Mouse (Mus musculus) erythroblast, embryonic 14.5 days (primary cell): ENCODE measurements around the gene Stambp. TPM values are rescaled to one million over a fixed set of nuclear protein-coding genes. Genes with fewer than 3 reads are reported as not detected.

ENCODE experiments used
- H3K27me3 ChIP-seq: 2 replicates; pipeline ENCODE4 v1.6.1; 2012; ENCODE audit warnings: inconsistent platforms; ENCODE audit not compliant: control insufficient read depth
- H3K36me3 ChIP-seq: 2 replicates; pipeline ENCODE4 v1.6.1; 2012; ENCODE audit warnings: mild to moderate bottlenecking, inconsistent platforms; ENCODE audit not compliant: control insufficient read depth
- H3K4me1 ChIP-seq: 2 replicates; pipeline ENCODE4 v1.6.1; 2012; ENCODE audit warnings: inconsistent platforms; ENCODE audit not compliant: control insufficient read depth
- H3K4me3 ChIP-seq: replicated peaks from 2 replicates; pipeline ENCODE3; 2012; ENCODE audit warnings: moderate library complexity, mild to moderate bottlenecking, inconsistent platforms
- H3K9me3 ChIP-seq: 2 replicates; pipeline ENCODE4 v1.6.1; 2012; ENCODE audit warnings: low read length, inconsistent platforms, mixed read lengths; ENCODE audit not compliant: control insufficient read depth
- GATA1 ChIP-seq: IDR thresholded peaks from 2 replicates; pipeline ENCODE4 v1.6.1; 2012; ENCODE audit warnings: low read length, inconsistent platforms, mixed read lengths
- TAL1 ChIP-seq: IDR thresholded peaks from 3 replicates; pipeline ENCODE4 v1.6.1; 2012; ENCODE audit warnings: low read length, inconsistent platforms, mixed read lengths
- polyA plus RNA-seq: library from polyadenylated mRNA; stranded (reverse); fragments of >175 nt; gene quantifications from 2 replicates; pipeline ENCODE4 v1.2.3, GENCODE M21; 2012

Stambp gene
- polyA plus RNA-seq, 1 experiment: 0.10 TPM

DNA sequence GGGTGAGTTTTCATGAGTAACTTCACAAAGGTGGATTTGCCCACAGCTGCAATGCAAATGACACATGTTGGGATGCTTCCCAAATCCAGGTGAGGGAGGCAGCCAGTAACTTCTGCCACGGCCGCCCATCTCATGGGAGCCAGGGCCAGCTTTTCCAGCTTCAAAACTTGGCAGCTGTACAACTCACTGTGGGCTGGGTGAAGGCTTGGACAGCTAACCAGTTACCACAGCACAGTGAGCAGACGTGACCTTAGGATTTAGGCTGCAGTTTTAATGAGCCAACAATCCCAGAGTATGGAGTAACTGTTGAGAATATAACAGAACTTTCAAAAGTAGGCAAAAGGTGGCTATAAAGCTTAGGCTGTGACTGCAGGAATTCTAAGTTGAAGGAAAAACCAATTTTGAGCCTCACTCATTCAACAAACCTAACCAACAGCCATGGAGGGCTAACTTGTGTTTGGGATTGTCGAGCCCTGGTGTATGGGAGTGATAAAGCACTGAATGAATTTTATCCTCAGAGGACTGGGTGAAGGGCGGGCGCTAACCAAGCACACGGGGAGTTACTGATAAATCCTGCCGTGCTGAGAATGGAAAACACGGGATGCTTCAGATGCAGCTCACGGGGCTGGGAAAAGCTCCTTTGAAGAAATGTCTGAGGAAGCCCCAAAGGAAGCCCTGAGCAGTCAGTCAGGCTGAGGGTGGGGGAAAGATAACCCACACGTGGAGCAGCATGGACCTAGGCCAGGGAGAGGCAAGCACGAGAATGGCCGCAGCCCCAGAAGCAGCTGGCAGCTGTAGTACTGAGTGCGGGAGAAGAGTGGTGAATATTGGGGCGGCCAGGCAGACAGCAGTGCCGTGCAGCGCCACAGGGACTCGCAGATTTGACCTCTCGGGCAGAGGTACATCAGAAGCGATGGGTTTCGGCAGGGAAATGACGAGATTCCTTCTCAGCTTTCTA lies 75.5 kb downstream of the Stambp start:
- peaks cover 37% of the 10 kb centered on the region for H3K36me3 ChIP-seq
- TF ChIP-seq TAL1 (no peak), GATA1 (no peak)
- H3K4me3 ChIP-seq: no peak overlapping the region
- no peaks in the 10 kb centered on the region for H3K9me3 ChIP-seq
- no peaks in the 10 kb centered on the region for H3K27me3 ChIP-seq
- H3K4me1 ChIP-seq: peaks cover 8% of the 10 kb centered on the region

DNA sequence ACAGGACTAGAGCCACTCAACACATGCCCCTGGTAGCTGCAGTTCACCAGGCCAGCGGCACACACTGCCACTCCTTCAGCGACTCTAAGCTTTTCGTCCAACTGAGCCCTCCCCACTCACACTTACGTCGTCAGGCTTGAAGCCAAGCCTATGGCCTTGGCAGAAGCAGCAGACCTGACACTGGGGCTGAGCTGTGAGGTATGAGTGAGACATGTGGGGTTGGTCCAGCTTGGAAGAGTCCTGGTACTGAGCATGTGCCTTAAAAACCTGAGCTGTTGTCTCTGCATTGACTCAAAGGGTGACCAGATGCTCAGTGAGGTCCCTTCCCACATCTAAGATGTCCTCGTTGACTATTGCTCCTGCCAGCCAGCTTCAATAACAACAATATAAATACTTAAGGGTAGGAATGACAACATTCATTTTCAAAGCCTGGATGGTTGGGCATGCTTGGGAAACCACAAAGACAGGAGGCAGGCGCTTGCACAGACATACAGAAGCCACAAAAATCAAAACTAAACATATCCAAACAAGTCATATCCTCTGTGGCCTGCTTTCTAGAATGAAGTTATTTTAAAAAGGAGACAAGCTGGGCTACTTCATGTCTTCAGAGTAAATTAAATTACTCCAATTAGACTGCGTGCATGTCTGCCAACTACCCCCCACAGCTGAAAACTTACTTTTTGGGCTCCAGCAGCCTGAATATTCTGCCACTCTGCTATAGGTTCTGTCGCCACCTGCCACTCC lies 76.3 kb downstream of the Stambp start:
- Histone ChIP-seq H3K4me3 (no peak overlapping the region), H3K36me3 (peaks cover 41% of the 10 kb centered on the region), H3K9me3 (no peaks in the 10 kb centered on the region), H3K27me3 (no peaks in the 10 kb centered on the region), H3K4me1 (peaks cover 6% of the 10 kb centered on the region)
- TF ChIP-seq TAL1 (no peak), GATA1 (no peak)

Other genes with a start within 250 kb of the Stambp start
- gene Mthfd2, start 246.8 kb downstream of the Stambp start, polyA plus RNA-seq: 5.3 and 6.1 TPM in 2 replicates
- 1.8 and 2.4 TPM in 2 replicates for gene Mob1a, start 246.7 kb downstream of the Stambp start, polyA plus RNA-seq
- gene Bola3, start 223.6 kb downstream of the Stambp start, polyA plus RNA-seq: 25.9 and 28.1 TPM in 2 replicates
- 0.73 and 0.77 TPM in 2 replicates for gene Tet3, start 113.6 kb downstream of the Stambp start, polyA plus RNA-seq
- gene Dguok, start 65.8 kb downstream of the Stambp start, polyA plus RNA-seq: 1.2 and 1.3 TPM in 2 replicates
- gene Actg2, start 36.5 kb downstream of the Stambp start, polyA plus RNA-seq: not detected in 2 replicates
- 0.06 and 0.13 TPM in 2 replicates for gene Clec4f, start 83.5 kb upstream of the Stambp start, polyA plus RNA-seq
- not detected in 2 replicates for gene Cd207, start 105.1 kb upstream of the Stambp start, polyA plus RNA-seq
- gene Vax2, start 138.5 kb upstream of the Stambp start, polyA plus RNA-seq: not detected in 2 replicates
- gene Atp6v1b1, start 170.3 kb upstream of the Stambp start, polyA plus RNA-seq: not detected in 2 replicates
- gene Ankrd53, start 189.9 kb upstream of the Stambp start, polyA plus RNA-seq: not detected in 2 replicates
- 2.3 and 2.7 TPM in 2 replicates for gene Tex261, start 203.1 kb upstream of the Stambp start, polyA plus RNA-seq
- 0.12 and 0.22 TPM in 2 replicates for gene Nagk, start 222.3 kb upstream of the Stambp start, polyA plus RNA-seq